Mouse (Mus musculus): ENCODE measurements around the gene Islr2.
A peak's percentile ranks its signal among the peaks of the same experiment; 100 is the strongest.

Islr2 gene

GRCm38 (mm10) chr9:58220218-58220903 is 16.2 kb upstream of the Islr2 start:
- peak; percentile 71 for DNase-seq

- DNase-seq = no peak
Measured at GRCm38 (mm10) chr9:58218539-58218938, 14.4 kb upstream of the Islr2 start.

GRCm38 (mm10) chr9:58216402-58216801 is 12.3 kb upstream of the Islr2 start:
- peak; percentile 75 to 82 for DNase-seq

GRCm38 (mm10) chr9:58214519-58215180 is 10.5 kb upstream of the Islr2 start:
- peak; percentile 57 to 62 for DNase-seq

GRCm38 (mm10) chr9:58213865-58214264 is 9.7 kb upstream of the Islr2 start:
- peak; percentile 43 to 70 for DNase-seq

- peak in 1 of 2 experiments; percentile 24 for DNase-seq
Measured at GRCm38 (mm10) chr9:58213377-58213776, 9.3 kb upstream of the Islr2 start.

- DNase-seq = no peak
Measured at GRCm38 (mm10) chr9:58210304-58210627, 6.1 kb upstream of the Islr2 start.

- no peak for DNase-seq
Measured at GRCm38 (mm10) chr9:58209462-58210303, 5.6 kb upstream of the Islr2 start.

- no peak for DNase-seq
Measured at GRCm38 (mm10) chr9:58206013-58206412, 1.9 kb upstream of the Islr2 start.

- peak; percentile 92 to 97 for DNase-seq
Measured at GRCm38 (mm10) chr9:58204448-58205000, 405 bp upstream of the Islr2 start.

- no peak for DNase-seq
Measured at GRCm38 (mm10) chr9:58202676-58203453, 1.3 kb downstream of the Islr2 start.

- DNase-seq = no peak
Measured at GRCm38 (mm10) chr9:58201861-58202549, 2.1 kb downstream of the Islr2 start.

GRCm38 (mm10) chr9:58201091-58201842 is 2.9 kb downstream of the Islr2 start:
- DNase-seq = no peak

GRCm38 (mm10) chr9:58200270-58201090 is 3.6 kb downstream of the Islr2 start:
- DNase-seq = no peak

- DNase-seq = no peak
Measured at GRCm38 (mm10) chr9:58199381-58200269, 4.5 kb downstream of the Islr2 start.

- DNase-seq = no peak
Measured at GRCm38 (mm10) chr9:58198801-58199371, 5.2 kb downstream of the Islr2 start.

GRCm38 (mm10) chr9:58197781-58198701 is 6.1 kb downstream of the Islr2 start:
- peak; percentile 72 to 73 for DNase-seq
